Mouse (Mus musculus) adrenal gland, postnatal 14 days (tissue): ENCODE data around the gene Dcn. TPM values are rescaled to one million over a fixed set of nuclear protein-coding genes. Genes with fewer than 3 reads are reported as not detected.

Source experiments
- DNase-seq: peaks from one replicate; pipeline ENCODE4 v3.0.0; 2021; ENCODE audit warnings: mixed read lengths
- total RNA-seq: library from RNA; stranded (reverse); gene quantifications from 2 replicates; pipeline ENCODE4 v1.2.3, GENCODE M21; 2021

Gene Dcn
- total RNA-seq, 1 experiment from 2014 or later = 214 TPM

DNA sequence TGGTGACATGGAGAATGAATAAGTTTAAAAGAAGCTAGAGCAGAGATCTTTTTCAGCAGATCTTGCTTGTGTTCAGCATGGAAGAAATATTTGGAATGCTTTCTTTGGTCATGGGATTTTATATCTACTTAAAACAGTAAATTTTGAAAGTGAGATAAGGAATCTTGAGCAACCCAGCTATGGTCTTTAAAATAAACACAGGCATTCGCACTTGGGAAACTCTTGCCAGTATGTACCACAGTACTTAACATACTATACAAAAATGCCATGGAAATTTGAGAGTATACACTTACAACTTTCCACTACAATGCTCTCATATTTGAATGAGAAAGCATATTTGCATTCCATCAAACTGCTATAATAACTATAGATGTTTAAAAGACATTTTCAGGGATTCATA is 68.3 kb downstream of the Dcn start:
- no peak for DNase-seq

DNA sequence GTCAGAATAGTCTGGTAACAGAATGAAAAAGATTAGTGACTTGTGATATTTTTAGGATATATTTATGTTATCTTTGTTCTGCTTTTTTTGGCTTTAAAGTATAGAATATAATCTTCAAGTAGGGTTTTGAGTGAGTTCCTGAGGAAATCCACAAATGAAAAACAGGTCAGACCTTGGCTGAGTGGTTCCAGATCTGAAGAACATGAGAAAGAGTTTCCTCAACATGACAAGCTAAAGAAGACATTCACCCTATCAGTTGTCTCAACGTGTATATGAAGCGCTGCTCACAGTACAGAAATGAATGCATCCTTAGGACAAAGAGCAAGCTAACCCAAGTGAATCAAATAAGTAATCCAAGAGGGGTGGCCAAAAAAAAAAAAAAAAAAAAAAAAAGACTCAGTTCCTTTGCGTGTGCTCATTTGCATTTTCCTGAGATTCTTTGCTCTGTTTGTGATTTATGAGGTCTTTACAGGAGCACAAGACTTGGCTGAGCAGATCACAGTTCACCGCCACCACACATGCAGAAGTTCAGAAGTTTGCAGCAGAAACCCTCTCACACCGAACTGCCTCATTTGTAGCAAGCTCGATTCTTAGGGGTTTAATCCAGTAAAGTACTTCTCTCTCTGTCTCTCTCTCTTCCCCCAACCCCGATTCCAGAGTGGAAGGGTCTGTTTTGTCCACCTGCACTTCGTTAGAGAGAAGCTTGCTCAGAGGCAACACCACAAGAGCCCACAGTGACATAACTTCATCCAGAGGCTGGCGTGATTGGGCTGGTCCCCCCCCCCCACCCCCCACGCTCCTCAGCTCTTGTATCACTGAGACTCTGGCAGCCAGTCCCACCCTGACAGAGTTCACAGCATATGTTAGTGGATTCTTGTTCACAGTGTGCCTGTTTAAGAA is 85.8 kb downstream of the Dcn start, which contains the start of gene Lum:
Lum (plus strand) TSS at position 172 of the 900 bp plus-strand sequence.
- DNase-seq = no peak

DNA sequence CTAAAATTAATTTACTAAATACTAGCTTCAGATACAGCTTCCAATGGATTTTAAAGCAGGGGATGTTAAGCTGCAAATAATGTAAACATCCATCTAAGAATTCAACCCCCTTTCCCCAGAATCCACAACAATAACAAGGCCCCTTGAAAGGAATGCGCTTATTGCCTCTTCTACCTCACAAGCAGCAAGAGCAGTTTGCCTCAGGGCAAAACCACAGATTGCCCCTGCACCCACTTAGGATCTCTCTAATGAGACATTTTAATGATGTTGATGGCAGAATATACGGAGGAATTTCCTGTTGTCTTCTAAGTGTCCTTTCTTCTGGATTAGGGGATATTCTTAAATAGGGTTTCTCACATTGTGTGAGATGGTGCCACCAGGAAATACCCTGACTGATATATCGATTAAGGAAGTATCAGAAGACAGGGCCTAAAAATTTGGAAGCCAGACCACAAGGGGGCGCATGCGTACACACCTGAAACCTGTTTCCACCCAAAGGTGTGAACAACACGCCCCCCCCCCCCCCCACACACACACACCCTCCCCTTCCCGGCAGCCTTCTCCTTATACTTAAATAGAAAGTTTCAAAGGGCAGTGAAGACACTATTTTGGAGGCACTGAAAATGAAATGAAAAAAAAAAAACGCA is 88.2 kb downstream of the Dcn start:
- no peak for DNase-seq

Other genes starting within 250 kb of the Dcn start
- gene Lum, start 85.5 kb downstream of the Dcn start, total RNA-seq = 23.8 and 24.7 TPM in 2 replicates
- 0.15 TPM in 1 of 2 replicates, not detected in the other for gene Kera, start 127.3 kb downstream of the Dcn start, total RNA-seq
- gene Epyc, start 164.5 kb downstream of the Dcn start, total RNA-seq = 0.19 and 0.49 TPM in 2 replicates
- not detected in 2 replicates for gene Ccer1, start 213.4 kb downstream of the Dcn start, total RNA-seq
- gene C030005K15Rik, start 247.1 kb downstream of the Dcn start, total RNA-seq = not detected in 2 replicates